Mouse (Mus musculus): ENCODE measurements around the gene Trim63.
"Not testable (repeated sequence)": the region's sequence is repeated elsewhere in the genome, so short reads cannot be mapped to it uniquely, and the experiment has no call there.

Gene Trim63

DNA sequence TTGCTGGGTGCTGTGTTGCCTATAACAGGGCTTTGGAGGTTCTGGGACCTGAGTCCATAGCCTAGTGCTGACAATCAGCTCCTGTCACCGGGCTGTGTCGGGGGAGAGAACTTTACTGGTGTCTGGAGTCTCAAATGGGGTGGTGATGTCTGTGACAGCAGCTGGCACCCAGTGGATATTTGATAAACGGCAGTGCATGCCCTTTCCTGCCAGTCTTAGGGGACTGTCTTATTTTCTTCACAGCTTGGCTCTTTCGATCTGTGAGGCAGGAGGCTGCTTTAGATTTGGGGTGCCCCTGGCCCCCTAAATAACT, 15.5 kb upstream of the Trim63 start:
- no peak for DNase-seq

GRCm38 (mm10) chr4:134300316-134300715, 14.6 kb upstream of the Trim63 start:
- DNase-seq = no peak

DNA sequence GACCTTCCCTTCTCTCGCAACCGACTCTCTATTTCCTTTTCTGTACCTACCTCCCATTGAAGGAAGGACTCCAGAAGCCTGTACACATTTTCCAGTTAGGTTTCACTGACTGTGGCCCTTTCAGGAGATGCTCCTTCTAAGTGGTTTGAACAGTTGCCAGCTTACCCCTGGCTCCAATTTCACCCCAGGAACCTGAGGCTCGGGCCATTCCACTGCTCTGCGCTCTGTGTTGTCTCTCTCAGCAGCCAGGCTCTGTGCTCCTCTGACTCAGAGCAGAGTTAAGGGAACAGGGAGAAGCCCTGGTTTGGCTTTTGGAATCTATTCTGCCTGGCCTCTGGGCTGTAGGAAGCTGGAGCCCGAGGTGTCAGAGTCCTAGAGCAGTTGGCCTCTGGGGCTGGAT, 12.8 kb upstream of the Trim63 start:
- no peak for DNase-seq

GRCm38 (mm10) chr4:134306963-134307362, 8.0 kb upstream of the Trim63 start:
- DNase-seq = no peak

DNA sequence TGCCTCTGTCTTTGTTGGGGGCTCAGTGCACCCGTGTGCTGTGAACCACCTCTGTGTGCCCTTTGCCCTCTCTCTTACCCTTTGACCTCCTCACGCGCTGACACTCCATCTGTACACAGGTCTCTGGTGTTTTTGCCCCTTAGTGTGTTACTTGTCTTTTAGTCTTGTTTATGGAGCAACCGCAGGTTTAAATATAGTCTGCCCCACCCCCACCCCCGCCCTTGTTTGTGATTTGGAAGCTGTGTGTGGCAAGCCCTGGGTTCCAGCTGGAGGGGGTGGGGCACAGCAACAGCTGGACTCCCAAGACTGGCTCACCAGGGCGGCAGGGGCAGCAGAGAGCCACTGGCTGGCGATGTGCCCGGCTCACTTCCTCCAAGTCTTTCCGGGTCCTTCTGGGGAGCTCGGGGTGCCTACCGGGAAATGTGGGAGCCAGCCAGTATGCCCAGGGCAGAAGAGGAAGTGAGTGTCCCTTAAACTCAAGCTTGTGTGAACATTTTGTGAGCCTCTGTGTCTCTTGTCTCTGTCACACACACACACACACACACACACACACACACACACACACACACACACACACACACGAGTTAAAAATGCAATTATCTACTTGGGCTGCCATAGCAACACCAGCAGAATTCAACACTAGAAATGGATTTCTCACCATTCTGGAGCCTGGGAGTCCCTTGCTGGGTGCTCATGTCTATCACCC, 7.4 kb upstream of the Trim63 start:
- peak; percentile 80 to 88 for DNase-seq

GRCm38 (mm10) chr4:134310106-134310505, 4.8 kb upstream of the Trim63 start:
- DNase-seq = peak; percentile 47 to 82

DNA sequence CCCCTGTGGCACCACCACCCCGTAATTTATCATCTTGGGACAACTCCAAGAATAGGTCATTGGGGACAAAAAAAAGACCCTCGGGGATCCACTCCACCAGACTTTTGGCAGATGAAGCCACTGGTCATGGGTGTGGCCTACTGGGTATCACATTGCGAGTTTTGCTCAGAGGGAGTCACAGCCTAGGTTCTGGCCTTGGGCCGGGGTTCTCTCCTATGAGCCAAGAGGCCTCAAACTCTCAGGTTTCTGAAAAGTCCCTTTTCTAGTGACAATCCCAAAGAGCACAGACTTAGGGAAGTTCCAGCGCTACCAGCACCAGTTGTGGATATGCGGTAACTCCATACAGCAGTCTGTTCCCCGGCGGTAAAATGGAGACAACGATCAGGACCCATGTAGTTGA, 4.3 kb upstream of the Trim63 start:
- no peak for DNase-seq

DNA sequence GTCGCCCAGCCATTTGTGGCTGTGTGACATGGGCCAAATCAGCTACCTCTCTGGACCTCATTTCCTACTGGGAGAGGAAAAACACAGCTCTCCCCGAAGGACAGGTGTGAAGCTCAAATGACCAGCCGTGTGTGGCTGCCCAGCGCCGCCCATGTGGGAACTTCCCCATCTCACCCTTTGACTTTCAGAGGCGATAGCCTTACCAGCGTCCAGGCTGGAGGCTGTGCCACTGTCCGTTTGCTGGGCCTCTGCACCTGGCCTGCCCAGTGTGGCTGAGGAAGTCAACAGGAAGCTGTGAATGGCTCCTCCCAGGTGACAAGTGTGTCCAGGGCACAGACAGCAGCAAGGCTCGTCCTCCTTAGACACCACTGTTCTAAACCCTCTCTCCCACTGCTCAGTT, 3.1 kb upstream of the Trim63 start:
- no peak for DNase-seq

- no peak for DNase-seq
Measured at GRCm38 (mm10) chr4:134312341-134312740, 2.6 kb upstream of the Trim63 start.

DNA sequence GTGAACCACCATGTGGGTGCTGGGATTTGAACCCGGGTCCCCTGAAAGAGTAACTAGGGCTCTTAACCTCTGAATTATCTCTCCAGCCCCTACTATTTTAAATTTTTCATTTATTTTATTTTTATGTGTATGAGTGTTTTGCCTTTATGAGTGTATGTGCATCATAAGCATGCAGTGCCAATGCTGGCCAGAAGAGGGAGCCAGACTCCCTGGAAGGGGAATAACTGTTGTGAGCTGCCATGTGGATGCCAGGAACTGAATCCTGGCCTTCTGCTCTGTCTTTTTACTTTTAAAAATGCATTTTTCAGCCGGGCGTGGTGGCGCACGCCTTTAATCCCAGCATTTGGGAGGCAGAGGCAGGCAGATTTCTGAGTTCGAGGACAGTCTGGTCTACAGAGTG, 2.0 kb upstream of the Trim63 start:
- peak in 1 of 2 experiments; percentile 30 for DNase-seq

DNA sequence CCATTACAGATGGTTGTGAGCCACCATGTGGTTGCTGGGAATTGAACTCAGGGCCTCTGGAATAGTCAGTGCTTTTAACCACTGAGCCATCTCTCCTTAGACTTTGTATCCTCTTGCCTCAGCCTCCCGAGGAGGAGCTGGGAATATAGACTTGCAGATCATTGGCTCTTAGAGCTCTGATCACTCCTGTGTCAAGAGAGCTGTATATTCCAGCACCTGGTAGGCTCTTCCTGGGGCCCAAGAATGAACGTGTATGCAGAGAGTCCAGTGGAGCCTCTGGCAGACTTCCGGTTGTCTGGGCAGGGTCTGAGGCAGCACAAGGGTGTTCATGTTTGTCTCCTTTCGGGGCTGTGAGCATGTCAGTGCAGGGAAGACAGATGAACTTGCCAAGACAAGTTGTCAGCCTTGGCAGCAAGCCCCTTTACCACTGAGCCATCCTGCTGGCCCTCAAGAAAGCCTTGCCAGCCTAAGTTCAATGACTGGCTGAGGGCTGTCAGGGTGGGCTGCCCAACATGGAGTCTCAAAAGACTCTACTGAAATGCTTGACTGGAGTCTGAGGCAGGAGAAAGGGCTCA, 752 bp upstream of the Trim63 start:
- no peak for DNase-seq

DNA sequence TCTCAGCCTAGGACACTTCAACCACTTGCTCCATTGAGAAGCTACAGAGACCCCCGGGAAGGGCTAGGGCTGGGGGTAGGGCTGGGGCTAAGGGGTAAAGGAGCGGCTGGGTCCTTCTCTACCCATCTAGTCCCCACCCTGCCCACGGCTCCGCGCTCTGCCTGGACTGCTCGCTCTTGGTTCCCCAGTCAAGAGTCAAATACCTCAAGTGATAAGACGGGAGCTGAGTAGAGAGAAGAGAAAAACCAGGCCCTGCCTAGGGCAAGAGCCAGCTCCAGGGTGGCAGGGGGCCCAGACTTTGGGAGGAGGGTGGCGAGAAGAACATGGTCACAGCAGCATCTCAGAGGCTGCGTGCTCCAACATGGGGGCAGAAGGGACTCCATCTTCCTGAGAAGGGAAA, 550 bp downstream of the Trim63 start:
- no peak for DNase-seq

GRCm38 (mm10) chr4:134316390-134316789, 1.5 kb downstream of the Trim63 start:
- DNase-seq = peak; percentile 53 to 65

- no peak for DNase-seq
Measured at GRCm38 (mm10) chr4:134319074-134319473, 4.2 kb downstream of the Trim63 start.

- DNase-seq = no peak
Measured at GRCm38 (mm10) chr4:134319674-134320073, 4.8 kb downstream of the Trim63 start.

DNA sequence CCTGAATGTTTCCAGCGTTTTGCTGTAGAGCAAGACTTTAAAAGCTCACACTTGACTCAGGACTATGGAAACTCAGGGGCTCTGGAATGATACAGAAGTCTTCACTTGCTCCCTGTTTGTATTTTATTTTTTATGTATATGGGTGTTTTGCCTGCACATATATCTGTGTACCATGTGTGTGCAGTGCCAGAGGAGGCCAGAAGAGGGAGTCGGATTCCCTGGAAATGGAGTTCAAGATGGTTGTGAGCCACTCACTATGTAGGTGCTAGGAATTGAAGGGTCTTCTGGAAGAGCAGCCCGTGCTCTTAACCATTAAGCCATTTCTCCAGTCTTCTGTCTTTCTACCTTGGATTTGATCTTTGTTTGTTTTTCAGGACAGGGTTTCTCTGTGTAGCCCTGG, 6.6 kb downstream of the Trim63 start:
- DNase-seq = peak in 1 of 2 experiments; percentile 35

DNA sequence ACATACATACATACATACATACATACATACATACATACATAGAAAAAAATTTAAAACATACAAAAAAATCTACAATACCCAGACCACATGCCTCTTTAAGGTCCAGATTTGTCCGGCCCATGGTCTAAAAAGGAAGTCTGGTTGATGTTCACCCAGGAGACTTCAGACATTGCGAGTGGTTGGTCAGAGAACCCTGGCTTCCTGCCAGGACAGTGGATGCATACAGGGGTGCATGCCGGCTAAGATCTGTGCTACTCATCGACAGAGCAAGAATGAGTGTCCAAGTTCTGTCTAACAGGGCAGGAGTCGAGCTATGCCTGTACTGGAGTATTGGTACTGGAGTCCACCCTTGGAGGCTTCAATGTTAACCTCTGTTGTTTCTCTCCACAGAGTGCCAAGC, 9.7 kb downstream of the Trim63 start:
- peak; percentile 91 to 94 for DNase-seq

- DNase-seq = peak; percentile 79 to 91
Measured at GRCm38 (mm10) chr4:134326859-134327530, 12.1 kb downstream of the Trim63 start.

GRCm38 (mm10) chr4:134328151-134328550, 13.2 kb downstream of the Trim63 start:
- DNase-seq = peak; percentile 33 to 84

- DNase-seq = no peak
Measured at GRCm38 (mm10) chr4:134328832-134329231, 13.9 kb downstream of the Trim63 start.

DNA sequence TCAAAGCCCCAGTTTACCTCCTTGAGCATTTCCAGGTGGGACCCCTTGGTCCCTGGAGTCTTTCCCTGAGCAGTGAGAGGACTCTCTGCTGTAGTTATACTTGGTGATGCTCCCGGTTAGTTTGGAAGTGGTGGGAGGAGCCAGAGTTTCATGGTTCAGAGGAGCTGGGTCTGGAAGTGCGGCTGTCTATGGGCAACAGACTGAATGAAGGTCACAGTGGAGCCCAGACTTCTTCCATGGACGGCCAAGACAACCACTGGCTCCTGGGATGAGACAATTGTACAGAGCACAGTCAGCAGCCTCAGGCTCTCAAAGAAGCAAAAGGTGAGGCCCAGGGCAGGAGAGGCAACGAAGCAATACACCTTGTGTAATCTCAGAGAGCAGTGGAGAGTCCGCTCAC, 15.4 kb downstream of the Trim63 start:
- peak; percentile 71 to 88 for DNase-seq

- not testable (repeated sequence) for DNase-seq
Measured at GRCm38 (mm10) chr4:134341231-134341630, 26.3 kb downstream of the Trim63 start.

- DNase-seq = no peak
Measured at GRCm38 (mm10) chr4:134342213-134342779, 27.4 kb downstream of the Trim63 start.

Data from kidney, postnatal 25 days (tissue).